Mouse (Mus musculus) cerebellum, adult 2 months (tissue): Measurements from ENCODE around the gene B4galnt4. TPM values are rescaled to one million over a fixed set of nuclear protein-coding genes. Genes with fewer than 3 reads are reported as not detected.

Experiments used
- DNase-seq, 2 experiments: peaks; one replicate each; pipeline ENCODE4 v3.0.0; 2021
- H3K27ac ChIP-seq: fragments of 200-500 bp; 2 replicates; pipeline ENCODE4 v1.5.1; 2012; ENCODE audit warnings: low read length, control low read depth, inconsistent platforms; ENCODE audit not compliant: insufficient read depth
- H3K27me3 ChIP-seq: fragments of 200-500 bp; 2 replicates; pipeline ENCODE4 v1.6.1; 2012; ENCODE audit warnings: inconsistent platforms, mild to moderate bottlenecking, low read length, moderate library complexity; ENCODE audit not compliant: control insufficient read depth, insufficient read depth
- H3K4me1 ChIP-seq: fragments of 200-500 bp; 2 replicates; pipeline ENCODE4 v1.6.1; 2011; ENCODE audit warnings: low read length; ENCODE audit not compliant: control insufficient read depth, insufficient read depth
- H3K4me3 ChIP-seq: fragments of 200-500 bp; replicated peaks from 2 replicates; pipeline ENCODE3; 2011; ENCODE audit warnings: mild to moderate bottlenecking, low read depth, low read length, control low read depth; ENCODE audit not compliant: insufficient read depth
- CTCF ChIP-seq: fragments of 200-500 bp; IDR thresholded peaks from 2 replicates; pipeline ENCODE4 v1.5.1; 2011; ENCODE audit warnings: low read depth, mild to moderate bottlenecking, control low read depth, low read length, moderate library complexity, borderline replicate concordance; ENCODE audit not compliant: insufficient read depth
- POLR2A ChIP-seq: fragments of 200-500 bp; IDR thresholded peaks from 2 replicates; pipeline ENCODE4 v1.6.1; 2011; ENCODE audit warnings: low read length, control low read depth, borderline replicate concordance; ENCODE audit not compliant: insufficient read depth
- WGBS: fragments of 180-500 bp; shearing (Covaris S2); methylation state at CpG from one replicate; pipeline ENCODE4 v1.1.7; 2018; 5-methylcytosine and 5-hydroxymethylcytosine counted together
- polyA plus RNA-seq: library from polyadenylated mRNA; depleted of rRNA; stranded (reverse); fragments of >200 nt; gene quantifications from 2 replicates; pipeline ENCODE4 v1.2.3, GENCODE M21; 2012

B4galnt4 gene
- polyA plus RNA-seq, 1 experiment, result 79.0 TPM

- no peak for TF ChIP-seq CTCF
- TF ChIP-seq POLR2A, result 0 out of 2 replicates have a peak, but pooled peaks have one; percentile 14
- 8% methylated on average over 15 of the region's 19 CpGs for WGBS
- no peaks in the 10 kb centered on the region for H3K4me1 ChIP-seq
- peak overlapping the region; percentile 44; the same call in 1 of the 2 replicates for H3K27ac ChIP-seq
- H3K27me3 ChIP-seq, result no peaks in the 10 kb centered on the region
- DNase-seq, result peak in 1 of 2 experiments; percentile 71
- H3K4me3 ChIP-seq, result peak overlapping the region; percentile 61
Measured at GRCm38 (mm10) chr7:141047581-141048225, 13.2 kb upstream of the B4galnt4 start.

- Histone ChIP-seq H3K27ac (no peak overlapping the region), H3K4me3 (peak overlapping the region; percentile 61), H3K27me3 (no peaks in the 10 kb centered on the region), H3K4me1 (no peaks in the 10 kb centered on the region)
- TF ChIP-seq CTCF (peak; percentile 87), POLR2A (no peak)
- peak; percentile 85 to 90 for DNase-seq
- 6% methylated on average over 21 of the region's 21 CpGs for WGBS
Measured at GRCm38 (mm10) chr7:141048226-141049218, 12.4 kb upstream of the B4galnt4 start.

GRCm38 (mm10) chr7:141049326-141049725 is 11.6 kb upstream of the B4galnt4 start:
- Histone ChIP-seq H3K27ac (no peak overlapping the region), H3K4me3 (no peak overlapping the region), H3K27me3 (no peaks in the 10 kb centered on the region), H3K4me1 (no peaks in the 10 kb centered on the region)
- DNase-seq, result no peak
- 82% methylated on average over 2 of the region's 2 CpGs for WGBS
- no peak for TF ChIP-seq POLR2A
- no peak for TF ChIP-seq CTCF

- Histone ChIP-seq H3K4me3 (no peak overlapping the region), H3K27ac (no peak overlapping the region), H3K27me3 (no peaks in the 10 kb centered on the region), H3K4me1 (no peaks in the 10 kb centered on the region)
- WGBS, result 74% methylated on average over 17 of the region's 17 CpGs
- DNase-seq, result no peak
- no peak for TF ChIP-seq CTCF
- TF ChIP-seq POLR2A, result no peak
Measured at GRCm38 (mm10) chr7:141051060-141051685, 9.7 kb upstream of the B4galnt4 start.

- TF ChIP-seq CTCF (no peak), POLR2A (no peak)
- Histone ChIP-seq H3K27ac (no peak overlapping the region), H3K4me3 (no peak overlapping the region), H3K27me3 (no peaks in the 10 kb centered on the region), H3K4me1 (no peaks in the 10 kb centered on the region)
- DNase-seq, result no peak
- WGBS, result 85% methylated on average over 4 of the region's 4 CpGs
Measured at GRCm38 (mm10) chr7:141052016-141052415, 8.9 kb upstream of the B4galnt4 start.

DNA sequence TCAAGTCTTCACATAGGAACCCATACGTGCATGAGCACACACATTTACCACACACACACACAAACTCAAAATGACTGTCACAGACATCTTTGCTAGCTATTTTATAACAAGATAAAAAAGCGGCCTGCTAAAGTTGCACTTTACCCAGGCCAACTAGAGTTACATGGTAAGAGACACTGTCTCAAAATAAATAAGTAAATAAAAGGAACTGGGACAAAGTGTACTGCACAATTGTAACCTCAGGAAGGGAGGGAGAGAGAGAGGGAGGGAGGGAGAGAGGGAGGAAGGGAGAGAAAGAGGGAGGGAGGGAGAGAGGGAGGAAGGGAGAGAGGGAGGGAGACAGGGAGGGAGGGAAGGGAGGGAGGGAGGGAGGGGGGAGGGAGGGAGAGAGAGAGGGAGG is 8.5 kb upstream of the B4galnt4 start:
- DNase-seq, result no peak
- H3K4me1 ChIP-seq, result no peaks in the 10 kb centered on the region
- no peak overlapping the region for H3K27ac ChIP-seq
- 79% methylated on average over 2 of the region's 2 CpGs for WGBS
- TF ChIP-seq CTCF (no peak), POLR2A (no peak)
- no peak overlapping the region for H3K4me3 ChIP-seq
- H3K27me3 ChIP-seq, result no peaks in the 10 kb centered on the region

DNA sequence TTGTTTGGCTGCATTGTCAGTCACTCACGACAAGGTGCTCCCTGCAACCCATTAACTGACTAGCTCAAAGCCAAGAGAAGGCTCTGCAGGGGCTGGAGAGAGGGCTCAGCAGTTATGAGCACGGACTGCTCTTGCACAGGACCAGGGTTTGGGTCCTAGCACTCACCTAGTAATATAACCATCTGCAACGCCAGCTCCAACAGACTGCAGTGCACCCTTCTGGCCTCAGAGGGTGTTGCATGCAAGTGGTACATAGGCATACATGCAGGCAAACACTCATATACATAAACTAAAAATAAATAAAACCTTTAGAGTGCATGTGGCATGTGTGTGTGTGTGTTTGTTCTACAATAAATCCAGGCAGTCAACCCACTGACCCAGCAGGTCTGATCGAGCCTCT is 5.1 kb upstream of the B4galnt4 start:
- H3K4me3 ChIP-seq, result no peak overlapping the region
- TF ChIP-seq POLR2A, result no peak
- no peak for TF ChIP-seq CTCF
- 90% methylated on average over 4 of the region's 4 CpGs for WGBS

DNA sequence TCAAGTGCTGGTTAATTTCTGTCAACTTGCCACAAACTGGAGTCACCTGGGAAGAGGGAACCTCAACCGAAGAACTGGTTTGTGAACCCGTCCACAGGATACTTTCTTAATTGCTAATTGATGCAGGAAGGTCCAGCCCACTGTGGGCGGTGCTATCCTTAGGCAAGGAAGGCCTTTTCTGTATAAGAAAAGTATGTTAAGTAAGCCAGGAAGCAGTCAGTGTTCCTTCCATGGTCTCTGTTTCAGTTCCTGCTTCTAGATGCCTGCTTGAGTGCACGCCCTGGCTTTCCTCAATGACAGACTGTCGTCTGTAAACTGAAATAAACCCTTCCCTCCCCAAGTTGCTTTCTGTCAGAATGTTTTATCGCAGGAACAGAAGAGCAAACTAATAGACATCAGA is 3.9 kb upstream of the B4galnt4 start:
- Histone ChIP-seq H3K4me3 (no peak overlapping the region), H3K27ac (no peak overlapping the region), H3K4me1 (peaks cover 6% of the 10 kb centered on the region; the same call in 1 of the 2 replicates), H3K27me3 (no peaks in the 10 kb centered on the region)
- DNase-seq, result no peak
- WGBS, result 90% methylated on average over 6 of the region's 6 CpGs
- TF ChIP-seq POLR2A (no peak), CTCF (no peak)

More for the DNA sequence above, 5.1 kb upstream of the B4galnt4 start:
- Histone ChIP-seq H3K27ac (no peak overlapping the region), H3K27me3 (no peaks in the 10 kb centered on the region), H3K4me1 (no peaks in the 10 kb centered on the region)
- DNase-seq, result no peak
